Mouse (Mus musculus) embryo, embryonic 10.5 days (tissue): ENCODE results near the gene Foxo1.
A peak's percentile ranks its signal among the peaks of the same experiment; 100 is the strongest.

Source experiments
- DNase-seq: peaks from one replicate; pipeline ENCODE4 v3.0.0-alpha.2; 2015; ENCODE audit warnings: low spot score

Gene Foxo1

GRCm38 (mm10) chr3:52308586-52309321 lies 40.6 kb downstream of the Foxo1 start:
- no peak for DNase-seq

- no peak for DNase-seq
Observed at GRCm38 (mm10) chr3:52320516-52321270, 52.6 kb downstream of the Foxo1 start.

GRCm38 (mm10) chr3:52322401-52323385 lies 54.6 kb downstream of the Foxo1 start:
- peak; percentile 58 for DNase-seq

GRCm38 (mm10) chr3:52325006-52325405 lies 56.9 kb downstream of the Foxo1 start:
- no peak for DNase-seq

GRCm38 (mm10) chr3:52326687-52327086 lies 58.6 kb downstream of the Foxo1 start:
- DNase-seq: no peak

GRCm38 (mm10) chr3:52327146-52327545 lies 59.0 kb downstream of the Foxo1 start:
- no peak for DNase-seq

GRCm38 (mm10) chr3:52331709-52332108 lies 63.6 kb downstream of the Foxo1 start:
- DNase-seq: no peak

- no peak for DNase-seq
Observed at GRCm38 (mm10) chr3:52338761-52339160, 70.6 kb downstream of the Foxo1 start.

GRCm38 (mm10) chr3:52340336-52341034 lies 72.3 kb downstream of the Foxo1 start:
- DNase-seq: no peak

- no peak for DNase-seq
Observed at GRCm38 (mm10) chr3:52342226-52342625, 74.1 kb downstream of the Foxo1 start.

GRCm38 (mm10) chr3:52342801-52343200 lies 74.7 kb downstream of the Foxo1 start:
- no peak for DNase-seq

GRCm38 (mm10) chr3:52343270-52344070 lies 75.3 kb downstream of the Foxo1 start:
- DNase-seq: no peak

GRCm38 (mm10) chr3:52345881-52346280 lies 77.7 kb downstream of the Foxo1 start:
- no peak for DNase-seq

- DNase-seq: no peak
Observed at GRCm38 (mm10) chr3:52346986-52347710, 79.0 kb downstream of the Foxo1 start.

GRCm38 (mm10) chr3:52347980-52348622 lies 80.0 kb downstream of the Foxo1 start:
- DNase-seq: no peak

GRCm38 (mm10) chr3:52350636-52351035 lies 82.5 kb downstream of the Foxo1 start:
- DNase-seq: no peak

GRCm38 (mm10) chr3:52351901-52352300 lies 83.8 kb downstream of the Foxo1 start:
- no peak for DNase-seq

GRCm38 (mm10) chr3:52354203-52354602 lies 86.1 kb downstream of the Foxo1 start:
- DNase-seq: no peak

GRCm38 (mm10) chr3:52357265-52357953 lies 89.3 kb downstream of the Foxo1 start:
- DNase-seq: no peak
